Mouse (Mus musculus): ENCODE measurements at regions not wholly inside any gene's neighbourhood (a gene's known extent, or its start where the extent isn't known, plus 50 kb on each side); places are given as distances from the start of the nearest gene placed in this dataset.

DNA sequence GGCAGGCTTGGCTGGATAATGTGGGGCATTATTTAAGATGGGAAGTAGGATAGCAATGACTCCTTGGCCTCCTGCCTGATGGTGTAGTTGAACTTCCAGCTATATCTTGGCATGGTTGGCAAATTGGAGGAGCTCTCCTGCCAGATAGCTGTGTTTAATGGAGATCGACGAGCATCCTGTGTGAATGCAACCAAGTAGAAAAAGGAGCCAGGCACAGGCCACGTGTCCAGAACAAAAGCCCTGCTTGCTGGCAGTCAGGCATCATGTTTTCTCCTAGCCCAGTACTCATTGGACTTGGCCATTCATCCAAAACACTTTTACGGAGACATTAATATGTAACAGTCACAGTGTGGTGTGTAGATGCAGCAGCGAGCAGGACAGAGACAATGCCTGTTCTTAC is 211.8 kb upstream of the 9630041A04Rik start:
- no peak for DNase-seq

DNA sequence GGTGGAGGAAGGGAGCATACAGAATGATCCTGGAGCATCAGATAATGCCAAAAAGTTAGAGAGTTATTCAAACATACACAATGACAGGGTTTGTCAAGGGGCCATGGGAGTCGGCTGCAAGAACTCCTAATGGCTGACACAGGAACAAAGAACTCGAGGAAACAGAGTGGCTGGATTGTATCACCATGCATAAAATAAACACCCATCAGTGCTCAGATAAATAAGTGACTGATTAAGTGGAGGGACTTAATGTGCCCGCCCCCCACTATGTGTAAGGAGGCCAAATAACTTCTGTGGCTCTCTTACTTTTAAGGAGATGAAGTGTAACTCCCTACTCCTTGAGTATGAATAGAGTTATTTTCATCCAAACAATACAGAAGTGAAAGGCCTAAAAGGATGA is 220.1 kb upstream of the 9630041A04Rik start:
- no peak for DNase-seq

GRCm38 (mm10) chr9:101640598-101640997 is 221.0 kb upstream of the 9630041A04Rik start:
- DNase-seq, result no peak

- DNase-seq, result no peak
Measured at GRCm38 (mm10) chr9:101616261-101616660, 245.4 kb upstream of the 9630041A04Rik start.

GRCm38 (mm10) chr9:101615176-101615575 is 246.5 kb upstream of the 9630041A04Rik start:
- DNase-seq, result no peak

GRCm38 (mm10) chr9:101613933-101614332 is 247.7 kb upstream of the 9630041A04Rik start:
- DNase-seq, result no peak

GRCm38 (mm10) chr9:101613471-101613870 is 248.2 kb upstream of the 9630041A04Rik start:
- peak; percentile 37 for DNase-seq

DNA sequence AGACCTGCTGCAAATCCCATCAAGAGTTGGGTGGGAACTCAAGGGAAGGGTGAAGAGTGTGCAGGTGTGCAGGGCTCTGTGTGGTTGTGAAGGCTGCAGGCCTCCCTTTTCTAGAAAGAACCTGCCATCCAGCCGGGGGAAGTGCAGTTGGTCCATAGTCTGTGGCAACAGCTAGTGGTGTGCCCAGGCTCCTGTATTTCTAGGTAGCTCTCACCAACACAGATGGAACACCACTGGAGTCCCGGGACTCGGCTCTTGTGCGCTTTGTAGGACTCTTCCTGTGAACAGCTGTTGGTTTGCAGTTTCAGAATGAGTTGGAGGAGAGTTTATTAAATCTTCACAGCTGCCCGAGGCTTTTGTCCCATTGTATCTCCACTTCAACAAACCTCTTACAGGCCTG is 248.7 kb upstream of the 9630041A04Rik start:
- no peak for DNase-seq

DNA sequence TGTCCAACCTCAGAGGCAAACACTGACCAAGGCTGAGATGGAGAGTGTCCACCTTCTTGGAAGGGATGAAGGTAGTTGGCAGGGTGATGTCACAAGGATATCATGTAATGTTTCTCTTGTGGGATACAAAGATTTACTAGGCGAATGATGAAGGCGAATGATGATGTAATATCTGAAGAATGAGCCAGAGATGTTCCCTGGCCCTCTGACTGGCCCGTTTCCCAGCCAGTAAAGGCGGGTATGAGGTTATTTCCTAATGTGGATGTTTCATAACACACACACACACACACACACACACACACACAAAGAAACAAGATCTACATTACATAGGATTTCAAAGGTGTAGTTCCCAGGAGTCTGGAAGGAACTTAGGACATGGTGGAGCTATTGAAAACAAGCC is 249.1 kb upstream of the 9630041A04Rik start:
- peak; percentile 32 for DNase-seq

GRCm38 (mm10) chr9:101611481-101611880 is 250.2 kb upstream of the 9630041A04Rik start:
- peak; percentile 29 for DNase-seq

DNA sequence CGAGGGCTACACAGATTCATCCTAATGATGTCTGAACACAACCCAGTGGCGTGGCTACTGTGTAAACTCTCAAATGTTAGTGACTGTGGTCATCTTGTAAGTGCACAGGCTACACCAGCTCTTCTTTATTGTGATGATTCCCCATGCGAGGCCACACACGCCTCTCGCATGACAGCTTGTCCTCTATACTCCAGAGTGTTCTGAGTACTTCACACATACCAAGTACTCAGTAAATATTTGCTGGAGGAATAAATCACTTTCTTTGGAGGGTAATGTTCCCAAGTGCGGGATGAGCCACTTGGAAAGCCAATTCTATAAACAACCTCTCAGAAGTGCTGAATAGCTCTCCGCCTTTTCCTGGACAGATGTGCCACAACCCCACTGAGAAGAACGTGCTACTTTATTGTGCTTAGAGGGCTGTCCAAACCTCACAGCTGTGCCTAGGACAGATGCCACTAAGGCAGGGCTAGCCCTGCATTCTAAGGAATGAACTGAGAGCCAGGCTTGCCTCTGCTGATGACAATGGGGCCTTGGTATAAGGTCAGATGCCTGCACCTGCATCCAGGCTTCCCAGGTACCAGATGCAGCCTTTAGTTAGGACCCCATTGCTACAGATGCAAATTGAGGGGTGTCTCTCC is 250.7 kb upstream of the 9630041A04Rik start:
- DNase-seq, result no peak

DNA sequence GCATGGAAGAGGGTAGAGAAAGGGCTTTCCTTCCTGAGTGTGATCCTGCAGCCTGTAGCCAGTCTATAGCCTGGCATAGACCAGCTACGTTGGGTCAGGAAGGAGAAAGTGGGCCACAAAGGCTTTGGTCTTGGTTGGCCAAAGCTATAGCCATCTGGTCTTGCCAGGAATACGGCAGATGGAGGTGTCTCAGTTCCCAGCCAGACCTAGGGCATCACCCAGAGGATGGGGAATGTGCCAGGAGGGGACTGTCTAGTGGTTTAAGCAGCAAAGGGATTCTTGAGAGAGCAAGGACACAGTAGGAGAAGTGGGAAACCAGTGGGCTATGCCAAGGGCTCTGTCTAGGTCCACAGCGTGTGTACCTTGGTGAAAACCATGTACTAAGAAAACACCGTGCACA is 251.3 kb upstream of the 9630041A04Rik start:
- no peak for DNase-seq

DNA sequence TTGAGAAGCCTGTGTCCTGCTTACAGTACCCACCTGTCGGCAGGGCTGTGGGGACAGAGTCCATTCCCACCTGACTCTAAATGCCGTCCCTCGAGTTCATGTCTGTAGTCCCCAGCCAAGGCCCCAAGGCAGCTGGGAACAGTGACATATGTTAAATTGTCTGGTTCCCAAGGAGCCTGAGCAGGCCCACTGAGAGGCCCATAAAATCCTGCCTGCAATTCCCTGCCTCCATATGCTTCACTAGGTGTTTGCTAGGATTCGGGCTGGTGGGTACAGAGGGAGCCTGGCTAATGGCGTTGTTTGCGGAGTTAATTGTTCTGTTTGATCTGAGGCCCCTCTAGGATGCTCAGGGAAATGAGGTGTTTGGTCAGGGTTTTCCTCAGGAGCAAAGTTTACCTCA is 258.8 kb upstream of the 9630041A04Rik start:
- no peak for DNase-seq

- no peak for DNase-seq
Measured at GRCm38 (mm10) chr9:101596898-101597297, 264.7 kb upstream of the 9630041A04Rik start.

DNA sequence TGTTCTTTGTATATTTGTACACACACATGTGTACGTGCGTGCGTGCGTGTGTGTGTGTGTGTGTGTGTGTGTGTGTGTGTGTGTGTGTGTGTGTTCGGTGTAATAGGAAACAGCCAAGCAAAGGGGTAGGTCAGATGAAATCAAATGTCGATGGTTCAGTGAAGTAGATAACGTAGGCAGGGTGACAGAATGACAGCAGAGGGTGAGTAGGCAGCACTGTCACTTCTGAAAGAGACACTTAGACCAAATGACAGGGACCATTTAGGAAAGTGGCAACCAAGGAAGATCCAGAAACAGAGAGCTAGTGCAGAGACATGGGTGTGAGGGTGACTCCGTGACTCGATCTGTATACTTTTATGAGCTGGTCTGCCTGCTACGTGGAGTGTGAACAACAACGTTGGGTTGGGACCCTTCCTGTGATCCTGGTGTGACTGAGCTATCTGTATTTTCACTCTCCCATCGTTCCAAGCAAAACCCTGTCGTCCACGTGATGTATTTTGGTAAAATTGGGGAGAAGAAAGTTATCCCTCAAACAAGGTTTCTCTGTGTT is 266.5 kb upstream of the 9630041A04Rik start:
- DNase-seq, result no peak

DNA sequence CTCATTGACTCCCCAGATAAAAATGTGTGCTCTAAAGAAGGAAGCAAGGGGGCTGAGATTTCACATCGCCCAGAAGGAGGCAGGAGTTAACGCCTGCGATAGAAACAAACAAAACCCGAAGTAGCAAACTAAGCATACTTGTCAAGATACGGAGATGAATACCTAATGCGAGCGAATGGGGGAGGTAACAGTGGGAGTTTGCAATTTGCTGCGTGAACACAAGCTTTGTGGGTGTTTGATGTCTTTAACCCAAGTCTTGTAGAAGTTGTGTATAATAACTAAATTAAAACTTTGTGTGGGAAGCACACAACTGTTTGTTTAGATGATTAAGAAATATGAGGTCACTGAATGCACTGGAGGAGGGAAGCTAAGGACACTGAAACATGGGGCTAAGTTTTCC is 269.0 kb upstream of the 9630041A04Rik start:
- DNase-seq, result no peak

DNA sequence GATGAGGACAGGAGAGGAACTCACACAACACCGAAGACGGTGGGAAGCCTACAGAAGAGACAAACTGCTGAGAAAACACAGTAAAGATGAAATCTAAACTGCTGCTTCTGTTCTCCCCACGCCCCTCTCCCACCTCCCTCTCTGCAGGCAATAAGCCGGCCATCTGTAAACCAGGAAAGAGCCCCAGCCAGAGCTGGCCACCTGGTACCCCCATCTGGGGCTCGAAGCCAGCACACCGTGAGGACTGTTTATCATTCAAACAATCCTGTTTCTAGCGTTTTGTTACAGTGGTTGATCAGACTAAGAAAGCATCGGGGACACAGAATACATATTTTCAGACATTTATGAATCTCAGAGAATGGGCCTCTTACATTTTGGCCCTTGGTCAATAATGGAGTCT is 270.0 kb upstream of the 9630041A04Rik start:
- no peak for DNase-seq

- peak; percentile 85 for DNase-seq
Measured at GRCm38 (mm10) chr9:101590310-101590709, 271.3 kb upstream of the 9630041A04Rik start.

DNA sequence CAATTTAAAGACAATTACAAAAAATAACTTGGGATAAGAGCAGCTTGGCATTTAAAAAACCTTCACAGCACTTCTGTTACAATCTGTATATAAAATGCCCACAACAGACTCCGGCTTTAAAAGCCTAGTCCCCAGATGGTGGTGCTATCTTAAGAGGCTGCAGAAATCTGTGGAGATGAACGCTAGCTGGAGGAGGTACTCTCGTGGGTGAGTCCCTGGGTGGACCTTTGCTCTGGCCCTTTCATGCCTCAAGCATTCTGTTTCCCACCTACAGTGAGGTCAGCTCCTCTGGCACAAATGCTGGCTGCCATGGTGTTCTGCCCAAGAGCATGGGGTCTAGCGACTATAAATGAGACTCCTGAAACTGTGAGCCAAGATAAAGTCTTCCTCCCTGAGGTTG is 280.6 kb upstream of the 9630041A04Rik start:
- no peak for DNase-seq

GRCm38 (mm10) chr9:101570714-101571113 is 290.9 kb upstream of the 9630041A04Rik start:
- no peak for DNase-seq

DNA sequence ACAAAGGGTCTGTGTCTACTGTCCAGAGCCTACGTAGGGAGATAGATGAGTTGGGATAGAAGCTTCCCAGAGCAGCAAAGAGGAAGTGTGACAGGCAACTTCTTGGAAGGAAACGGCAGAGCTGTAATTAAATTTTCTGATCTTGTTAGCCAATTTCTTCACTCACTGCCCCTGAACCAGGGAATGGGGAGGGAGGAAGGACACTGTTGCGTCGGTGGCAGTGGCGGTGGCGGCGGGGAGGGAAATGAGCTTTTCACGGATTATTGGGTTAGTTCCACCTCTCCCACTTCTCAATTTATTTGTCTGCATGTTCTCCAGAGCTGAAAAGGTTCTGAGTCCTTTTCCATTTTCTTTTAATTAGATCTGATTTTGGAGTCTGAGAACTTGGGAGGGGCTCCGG is 298.4 kb upstream of the 9630041A04Rik start:
- no peak for DNase-seq

GRCm38 (mm10) chr9:101559366-101559765 is 302.3 kb upstream of the 9630041A04Rik start:
- no peak for DNase-seq

DNA sequence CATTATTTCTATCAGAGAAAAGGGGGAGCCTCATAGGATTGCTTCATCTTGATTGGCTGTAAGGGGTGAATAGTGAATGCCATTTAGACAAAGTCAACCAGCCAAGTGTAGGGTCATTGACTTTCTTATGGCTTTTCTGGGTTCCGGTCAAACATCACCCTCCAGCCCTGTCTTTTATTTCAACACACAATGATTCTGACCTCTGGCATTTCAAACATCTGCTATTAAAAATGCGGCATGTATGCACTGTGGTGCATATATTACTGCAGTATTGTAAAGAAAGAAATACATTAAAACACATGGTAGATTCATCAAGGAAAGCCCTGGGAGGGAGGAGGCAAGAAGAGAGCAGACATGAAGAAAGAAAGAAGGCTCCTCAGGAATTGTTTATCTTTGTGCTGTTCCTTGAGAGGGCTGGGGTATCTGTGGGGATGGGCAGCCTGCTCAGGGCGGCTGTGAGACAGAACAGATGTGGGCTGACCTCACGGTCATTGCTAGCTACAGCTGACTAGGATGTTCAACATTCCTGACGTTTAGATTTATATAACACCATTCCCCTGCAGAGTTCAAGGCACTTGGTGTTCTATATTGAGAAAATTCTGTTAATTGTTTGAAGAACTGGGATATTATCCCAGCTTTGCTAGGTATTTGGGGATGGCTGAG is 303.5 kb upstream of the Ppp2r3a start:
- no peak for DNase-seq

GRCm38 (mm10) chr9:101552789-101553188 is 301.2 kb upstream of the Ppp2r3a start:
- no peak for DNase-seq

Measured in heart, postnatal 4 days (tissue).